Mouse (Mus musculus): ENCODE measurements around the gene Hnrnpa1. TPM values are rescaled to one million over a fixed set of nuclear protein-coding genes. Genes with fewer than 3 reads are reported as not detected.
A peak's percentile ranks its signal among the peaks of the same experiment; 100 is the strongest.

Gene Hnrnpa1
- polyA plus RNA-seq, 1 experiment from 2014 or later = 1,392 TPM

DNA sequence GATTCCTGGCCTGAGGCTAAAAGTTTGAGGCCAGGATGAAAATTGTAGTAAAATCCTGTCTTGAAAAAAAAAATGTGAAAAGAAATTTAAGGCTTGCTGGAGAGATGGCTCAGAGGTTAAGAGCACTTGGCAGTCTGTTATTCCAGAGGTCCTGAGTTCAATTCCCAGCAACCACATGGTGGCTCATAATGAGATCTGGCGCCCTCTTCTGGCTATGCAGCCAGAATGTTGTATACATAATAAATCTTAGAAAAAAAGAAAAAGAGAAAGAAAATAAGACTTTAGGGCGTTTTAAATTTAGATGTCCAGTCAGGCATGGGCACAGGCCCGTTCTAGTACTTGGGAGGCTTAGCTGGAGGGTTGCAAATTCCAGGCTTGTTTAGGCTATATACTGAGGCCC lies 39.5 kb downstream of the Hnrnpa1 start:
- Histone ChIP-seq H3K4me2 (ENCODE audit: low read depth) (no peak overlapping the region), H3K27ac (ENCODE audit: low read depth, low read length) (no peak overlapping the region), H3K9me3 (ENCODE audit: control insufficient read depth, low read length) (no peaks in the 10 kb centered on the region), H3K4me1 (ENCODE audit: control insufficient read depth, insufficient read depth, low read length) (no peaks in the 10 kb centered on the region), H3K36me3 (ENCODE audit: control insufficient read depth, insufficient read depth, low read length) (no peaks in the 10 kb centered on the region), H3K4me3 (ENCODE audit: low read depth, low read length) (no peak overlapping the region), H3K9ac (ENCODE audit: low read length) (no peak overlapping the region), H3K27me3 (ENCODE audit: control insufficient read depth, insufficient read depth, low read length) (no peaks in the 10 kb centered on the region)
- DNase-seq (ENCODE audit: low spot score) = peak; percentile 28
- 67% methylated on average over 3 of the region's 3 CpGs for WGBS
- ATAC-seq (ENCODE audit: insufficient read depth, low FRiP score, low TSS enrichment) = no peak

DNA sequence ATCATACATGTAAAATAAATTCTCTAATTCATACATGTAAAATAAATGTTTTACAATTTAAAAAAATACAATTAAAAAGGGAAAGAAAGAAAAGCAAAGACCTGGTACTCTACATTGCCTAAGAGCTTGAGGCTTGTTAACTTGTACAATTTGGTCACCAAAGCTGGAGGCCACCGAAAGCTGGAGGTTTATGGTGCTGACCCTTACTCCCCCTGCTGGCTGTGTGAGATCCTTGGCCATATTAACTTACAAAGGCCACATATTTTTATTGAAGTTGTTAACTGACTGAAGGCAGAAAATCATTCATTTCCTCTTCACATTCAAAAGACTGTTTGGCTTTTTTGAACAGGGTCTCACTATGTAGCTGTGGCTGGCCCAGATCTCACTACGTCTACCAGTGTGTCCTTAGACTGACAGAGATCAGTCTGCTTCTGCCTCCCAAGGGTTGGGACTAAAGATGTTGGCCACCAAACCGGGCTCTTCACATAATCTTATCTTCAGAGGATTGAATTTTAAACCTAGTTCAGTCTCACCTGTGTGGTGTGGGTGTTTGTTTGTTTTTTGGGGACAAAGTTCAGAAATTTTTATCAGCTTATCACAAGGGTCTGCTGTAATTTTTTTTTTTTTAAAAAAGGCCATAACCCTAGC lies 40.7 kb downstream of the Hnrnpa1 start:
- no peak for ATAC-seq (ENCODE audit: insufficient read depth, low FRiP score, low TSS enrichment)
- 79% methylated on average over 3 of the region's 3 CpGs for WGBS

GRCm38 (mm10) chr15:103281465-103282205 lies 41.4 kb downstream of the Hnrnpa1 start:
- no peaks in the 10 kb centered on the region for H3K27me3 ChIP-seq (ENCODE audit: control insufficient read depth, insufficient read depth, low read length)
- H3K9me3 ChIP-seq (ENCODE audit: control insufficient read depth, low read length) = no peaks in the 10 kb centered on the region
- 0 out of 2 replicates have a peak overlapping the region, but pooled peaks have one; percentile 34 for H3K27ac ChIP-seq (ENCODE audit: low read depth, low read length)
- H3K4me1 ChIP-seq (ENCODE audit: control insufficient read depth, insufficient read depth, low read length) = peaks cover 4% of the 10 kb centered on the region; the same call in 1 of the 2 replicates
- H3K36me3 ChIP-seq (ENCODE audit: control insufficient read depth, insufficient read depth, low read length) = no peaks in the 10 kb centered on the region
- no peak overlapping the region for H3K4me3 ChIP-seq (ENCODE audit: low read depth, low read length)
- 93% methylated on average over 3 of the region's 3 CpGs for WGBS
- DNase-seq (ENCODE audit: low spot score) (no peak), ATAC-seq (ENCODE audit: insufficient read depth, low FRiP score, low TSS enrichment) (no peak)
- H3K9ac ChIP-seq (ENCODE audit: low read length) = peak overlapping the region; percentile 14; the same call in 1 of the 2 replicates
- H3K4me2 ChIP-seq (ENCODE audit: low read depth) = no peak overlapping the region

More for the DNA sequence above, 40.7 kb downstream of the Hnrnpa1 start:
- DNase-seq (ENCODE audit: low spot score) = peak; percentile 47
- Histone ChIP-seq H3K4me2 (ENCODE audit: low read depth) (no peak overlapping the region), H3K9me3 (ENCODE audit: control insufficient read depth, low read length) (no peaks in the 10 kb centered on the region), H3K4me3 (ENCODE audit: low read depth, low read length) (no peak overlapping the region), H3K27me3 (ENCODE audit: control insufficient read depth, insufficient read depth, low read length) (no peaks in the 10 kb centered on the region), H3K9ac (ENCODE audit: low read length) (no peak overlapping the region), H3K27ac (ENCODE audit: low read depth, low read length) (no peak overlapping the region), H3K36me3 (ENCODE audit: control insufficient read depth, insufficient read depth, low read length) (no peaks in the 10 kb centered on the region), H3K4me1 (ENCODE audit: control insufficient read depth, insufficient read depth, low read length) (peaks cover 4% of the 10 kb centered on the region; the same call in 1 of the 2 replicates)

GRCm38 (mm10) chr15:103284066-103284465 lies 43.8 kb downstream of the Hnrnpa1 start:
- Histone ChIP-seq H3K4me2 (ENCODE audit: low read depth) (no peak overlapping the region), H3K9me3 (ENCODE audit: control insufficient read depth, low read length) (no peaks in the 10 kb centered on the region), H3K27me3 (ENCODE audit: control insufficient read depth, insufficient read depth, low read length) (no peaks in the 10 kb centered on the region), H3K36me3 (ENCODE audit: control insufficient read depth, insufficient read depth, low read length) (no peaks in the 10 kb centered on the region), H3K4me3 (ENCODE audit: low read depth, low read length) (no peak overlapping the region), H3K4me1 (ENCODE audit: control insufficient read depth, insufficient read depth, low read length) (peaks cover 10% of the 10 kb centered on the region), H3K27ac (ENCODE audit: low read depth, low read length) (no peak overlapping the region), H3K9ac (ENCODE audit: low read length) (no peak overlapping the region)
- ATAC-seq (ENCODE audit: insufficient read depth, low FRiP score, low TSS enrichment) (no peak), DNase-seq (ENCODE audit: low spot score) (peak; percentile 68)
- 61% methylated on average over 3 of the region's 3 CpGs for WGBS

- no peaks in the 10 kb centered on the region for H3K9me3 ChIP-seq (ENCODE audit: control insufficient read depth, low read length)
- no peaks in the 10 kb centered on the region for H3K36me3 ChIP-seq (ENCODE audit: control insufficient read depth, insufficient read depth, low read length)
- DNase-seq (ENCODE audit: low spot score) (no peak), ATAC-seq (ENCODE audit: insufficient read depth, low FRiP score, low TSS enrichment) (no peak)
- WGBS = 44% methylated on average over 2 of the region's 2 CpGs
- H3K27me3 ChIP-seq (ENCODE audit: control insufficient read depth, insufficient read depth, low read length) = no peaks in the 10 kb centered on the region
- no peak overlapping the region for H3K4me3 ChIP-seq (ENCODE audit: low read depth, low read length)
- no peak overlapping the region for H3K4me2 ChIP-seq (ENCODE audit: low read depth)
- no peak overlapping the region for H3K9ac ChIP-seq (ENCODE audit: low read length)
- no peak overlapping the region for H3K27ac ChIP-seq (ENCODE audit: low read depth, low read length)
- H3K4me1 ChIP-seq (ENCODE audit: control insufficient read depth, insufficient read depth, low read length) = peaks cover 14% of the 10 kb centered on the region
These were observed 44.4 kb downstream of the Hnrnpa1 start for GRCm38 (mm10) chr15:103284647-103285046.

DNA sequence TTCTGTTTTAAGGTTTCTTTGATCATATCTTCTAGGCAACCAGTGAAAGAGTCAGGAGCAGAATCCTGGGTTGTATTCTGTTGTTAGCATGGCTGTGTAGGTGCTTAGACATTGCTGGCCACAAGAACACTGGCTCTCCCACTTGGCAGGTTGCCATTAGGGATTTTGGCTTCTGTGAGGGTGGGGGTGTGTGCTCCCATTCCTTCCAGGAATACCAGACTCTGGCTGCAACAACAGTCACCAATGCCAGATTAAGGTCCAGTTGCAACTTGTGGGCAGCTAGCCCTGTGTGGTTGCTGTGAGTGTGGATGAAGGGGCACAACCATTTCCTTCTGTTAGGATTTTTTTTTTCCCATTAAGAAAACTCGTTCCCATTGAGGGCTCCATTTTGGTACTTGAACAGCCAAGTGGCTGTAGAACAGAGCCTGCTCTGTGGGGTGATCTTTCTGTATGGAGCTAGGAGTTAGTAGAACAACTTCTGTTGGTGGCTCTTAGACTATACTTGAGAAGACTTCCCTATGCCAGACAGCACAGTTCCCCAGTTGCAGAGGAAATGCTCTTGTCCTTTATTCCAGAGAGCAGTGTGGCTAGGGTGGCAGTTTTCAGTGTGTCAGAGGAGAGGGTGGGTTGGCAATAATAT lies 45.7 kb downstream of the Hnrnpa1 start:
- no peak overlapping the region for H3K9ac ChIP-seq (ENCODE audit: low read length)
- no peak for ATAC-seq (ENCODE audit: insufficient read depth, low FRiP score, low TSS enrichment)
- H3K4me3 ChIP-seq (ENCODE audit: low read depth, low read length) = no peak overlapping the region
- no peak overlapping the region for H3K4me2 ChIP-seq (ENCODE audit: low read depth)
- no peaks in the 10 kb centered on the region for H3K9me3 ChIP-seq (ENCODE audit: control insufficient read depth, low read length)
- no peak overlapping the region for H3K27ac ChIP-seq (ENCODE audit: low read depth, low read length)
- no peaks in the 10 kb centered on the region for H3K27me3 ChIP-seq (ENCODE audit: control insufficient read depth, insufficient read depth, low read length)
- no peaks in the 10 kb centered on the region for H3K36me3 ChIP-seq (ENCODE audit: control insufficient read depth, insufficient read depth, low read length)
- H3K4me1 ChIP-seq (ENCODE audit: control insufficient read depth, insufficient read depth, low read length) = peaks cover 23% of the 10 kb centered on the region
- 86% methylated on average over 1 of the region's 1 CpGs for WGBS
- DNase-seq (ENCODE audit: low spot score) = no peak

DNA sequence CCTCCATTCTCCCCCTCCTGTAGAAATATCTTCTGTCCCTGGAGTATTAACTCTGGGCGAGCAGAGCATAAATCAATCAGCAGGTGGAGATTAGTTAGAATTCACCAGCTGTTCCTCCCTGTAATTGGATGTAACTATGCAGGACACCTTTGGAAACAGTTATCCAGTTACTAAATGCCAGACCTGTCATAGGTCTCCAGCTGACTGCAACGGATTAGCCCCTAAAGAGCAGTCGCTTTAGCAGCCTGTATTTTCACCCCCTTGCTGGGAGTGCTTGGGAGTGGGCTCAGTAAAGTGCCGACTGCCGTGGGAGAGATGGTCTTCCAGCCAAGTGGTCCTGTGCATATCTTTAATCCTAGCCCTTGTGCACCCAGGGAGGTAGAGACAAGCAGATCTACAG lies 49.4 kb downstream of the Hnrnpa1 start:
- WGBS = 34% methylated on average over 5 of the region's 5 CpGs
- no peak for DNase-seq (ENCODE audit: low spot score)
- Histone ChIP-seq H3K27me3 (ENCODE audit: control insufficient read depth, insufficient read depth, low read length) (no peaks in the 10 kb centered on the region), H3K4me3 (ENCODE audit: low read depth, low read length) (no peak overlapping the region), H3K4me2 (ENCODE audit: low read depth) (no peak overlapping the region), H3K4me1 (ENCODE audit: control insufficient read depth, insufficient read depth, low read length) (peaks cover 28% of the 10 kb centered on the region), H3K9me3 (ENCODE audit: control insufficient read depth, low read length) (no peaks in the 10 kb centered on the region), H3K36me3 (ENCODE audit: control insufficient read depth, insufficient read depth, low read length) (peaks cover 11% of the 10 kb centered on the region), H3K9ac (ENCODE audit: low read length) (no peak overlapping the region), H3K27ac (ENCODE audit: low read depth, low read length) (peak overlapping the region; percentile 76)
- ATAC-seq (ENCODE audit: insufficient read depth, low FRiP score, low TSS enrichment) = no peak

DNA sequence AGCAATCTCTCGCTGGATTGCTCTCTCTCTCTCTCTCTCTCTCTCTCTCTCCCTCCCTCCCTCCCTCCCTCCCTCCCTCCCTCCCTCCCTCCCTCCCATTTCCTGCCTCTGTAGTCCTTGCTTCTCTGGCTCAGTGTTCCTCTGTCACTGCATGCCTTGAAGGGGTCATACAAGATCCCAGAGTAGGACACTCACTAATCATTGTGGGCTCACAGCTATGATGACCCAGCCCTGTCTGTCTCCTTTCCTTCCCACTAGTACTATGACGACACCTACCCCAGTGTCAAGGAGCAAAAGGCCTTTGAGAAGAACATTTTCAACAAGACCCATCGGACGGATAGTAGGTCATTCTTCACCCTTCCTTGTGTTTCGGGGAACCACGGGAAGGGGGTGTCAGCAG lies 50.2 kb downstream of the Hnrnpa1 start:
- no peak for DNase-seq (ENCODE audit: low spot score)
- Histone ChIP-seq H3K4me2 (ENCODE audit: low read depth) (no peak overlapping the region), H3K4me3 (ENCODE audit: low read depth, low read length) (no peak overlapping the region), H3K9me3 (ENCODE audit: control insufficient read depth, low read length) (no peaks in the 10 kb centered on the region), H3K27me3 (ENCODE audit: control insufficient read depth, insufficient read depth, low read length) (no peaks in the 10 kb centered on the region), H3K36me3 (ENCODE audit: control insufficient read depth, insufficient read depth, low read length) (peaks cover 11% of the 10 kb centered on the region), H3K4me1 (ENCODE audit: control insufficient read depth, insufficient read depth, low read length) (peaks cover 32% of the 10 kb centered on the region), H3K27ac (ENCODE audit: low read depth, low read length) (peak overlapping the region; percentile 58; the same call in 1 of the 2 replicates), H3K9ac (ENCODE audit: low read length) (0 out of 2 replicates have a peak overlapping the region, but pooled peaks have one; percentile 6)
- ATAC-seq (ENCODE audit: insufficient read depth, low FRiP score, low TSS enrichment) = no peak
- 69% methylated on average over 6 of the region's 6 CpGs for WGBS

Measured in neural tube, embryonic 11.5 days (tissue).